Mouse (Mus musculus) lung, embryonic 14.5 days (tissue): ENCODE data around the gene Sgcd. TPM values are rescaled to one million over a fixed set of nuclear protein-coding genes. Genes with fewer than 3 reads are reported as not detected.
A peak's percentile ranks its signal among the peaks of the same experiment; 100 is the strongest.

Source experiments
- ATAC-seq: fragments of 200-750 bp; cut with Nextera tagmentation; 2 replicates; pipeline ENCODE4 v1.8.0; 2017; ENCODE audit warnings: mild to moderate bottlenecking, moderate TSS enrichment, moderate library complexity; ENCODE audit not compliant: insufficient read depth
- DNase-seq: peaks from one replicate; pipeline ENCODE4 v3.0.0-alpha.2; 2015
- H3K27ac ChIP-seq: fragments of 300-500 bp; sonication (generic); 2 replicates; pipeline ENCODE4 v1.5.1; 2014; ENCODE audit warnings: low read depth, mild to moderate bottlenecking, moderate library complexity
- H3K27me3 ChIP-seq: fragments of 300-500 bp; sonication (generic); 2 replicates; pipeline ENCODE4 v1.6.1; 2014; ENCODE audit warnings: low read length, control low read depth; ENCODE audit not compliant: insufficient read depth
- H3K36me3 ChIP-seq: fragments of 300-500 bp; sonication (generic); 2 replicates; pipeline ENCODE4 v1.6.1; 2014; ENCODE audit warnings: control low read depth; ENCODE audit not compliant: insufficient read depth
- H3K4me1 ChIP-seq: fragments of 300-500 bp; sonication (generic); 2 replicates; pipeline ENCODE4 v1.6.1; 2014; ENCODE audit warnings: antibody characterized with exemption, control low read depth; ENCODE audit not compliant: insufficient read depth
- H3K4me2 ChIP-seq: fragments of 300-500 bp; sonication (generic); 2 replicates; pipeline ENCODE4 v1.6.1; 2014; ENCODE audit warnings: mild to moderate bottlenecking
- H3K4me3 ChIP-seq: fragments of 300-500 bp; sonication (generic); 2 replicates; pipeline ENCODE4 v1.5.1; 2014; ENCODE audit warnings: low read depth, low read length
- H3K9ac ChIP-seq: fragments of 300-500 bp; sonication (generic); 2 replicates; pipeline ENCODE4 v1.6.1; 2014
- H3K9me3 ChIP-seq: fragments of 300-500 bp; sonication (generic); 2 replicates; pipeline ENCODE4 v1.6.1; 2016; ENCODE audit warnings: low read depth, low read length, control low read depth
- CTCF ChIP-seq: IDR thresholded peaks from 2 replicates; pipeline ENCODE4 v1.5.1; 2016; ENCODE audit warnings: antibody characterized with exemption, low read depth
- WGBS: fragments of 180-500 bp; shearing (Covaris S2); extraction: QIAGEN DNeasy Blood & Tissue Kit; methylation state at CpG from one replicate; pipeline ENCODE4 v1.1.7; 2014; 5-methylcytosine and 5-hydroxymethylcytosine counted together
- polyA plus RNA-seq: library from polyadenylated mRNA; unstranded; fragments of >200 nt; fragmentation: Nextera tagmentation; extraction: Ambion mirVana; gene quantifications from 2 replicates; pipeline ENCODE4 v1.2.1, GENCODE M21; 2014

The Sgcd gene
- 2.5 and 2.7 TPM in 2 replicates for polyA plus RNA-seq

- Histone ChIP-seq H3K9me3 (no peaks in the 10 kb centered on the region), H3K27ac (no peak within 1 kb of the TSS), H3K27me3 (peaks cover 30% of the 10 kb centered on the region), H3K4me1 (no peaks in the 10 kb centered on the region), H3K4me2 (peak within 1 kb of the TSS; percentile 91), H3K36me3 (no peaks in the 10 kb centered on the region), H3K4me3 (peak within 1 kb of the TSS; percentile 60), H3K9ac (peak within 1 kb of the TSS; percentile 52)
- WGBS: under 1% methylated on average over 62 of the region's 67 CpGs
- peak; percentile 88 for ATAC-seq
- peak; percentile 71 for DNase-seq
- TF ChIP-seq CTCF: peak; percentile 10; the same call in 1 of the 2 replicates
These were observed at the start of gene Sgcd for GRCm38 (mm10) chr11:47988697-47989533. Gene Sgcd, minus strand, starts transcription at chr11:47988969.

GRCm38 (mm10) chr11:48038051-48038450 is 49.3 kb upstream of the Sgcd start:
- TF ChIP-seq CTCF: no peak
- Histone ChIP-seq H3K4me2 (no peak overlapping the region), H3K4me1 (no peaks in the 10 kb centered on the region), H3K4me3 (no peak overlapping the region), H3K9me3 (no peaks in the 10 kb centered on the region), H3K27me3 (no peaks in the 10 kb centered on the region), H3K27ac (no peak overlapping the region), H3K36me3 (no peaks in the 10 kb centered on the region), H3K9ac (no peak overlapping the region)
- DNase-seq (no peak), ATAC-seq (no peak)
- WGBS: 72% methylated on average over 4 of the region's 4 CpGs

- Histone ChIP-seq H3K9me3 (no peaks in the 10 kb centered on the region), H3K27me3 (no peaks in the 10 kb centered on the region), H3K36me3 (no peaks in the 10 kb centered on the region), H3K9ac (no peak overlapping the region), H3K4me1 (no peaks in the 10 kb centered on the region), H3K4me3 (no peak overlapping the region), H3K27ac (no peak overlapping the region), H3K4me2 (no peak overlapping the region)
- no peak for TF ChIP-seq CTCF
- ATAC-seq (no peak), DNase-seq (peak; percentile 74)
- WGBS: 54% methylated on average over 3 of the region's 3 CpGs
These were observed 24.1 kb upstream of the Sgcd start for GRCm38 (mm10) chr11:48012836-48013235.

GRCm38 (mm10) chr11:47988333-47988696 is 454 bp downstream of the Sgcd start:
- no peak for TF ChIP-seq CTCF
- peak; percentile 69 for ATAC-seq
- H3K27ac ChIP-seq: no peak overlapping the region
- 1% methylated on average over 31 of the region's 31 CpGs for WGBS
- H3K4me3 ChIP-seq: peak overlapping the region; percentile 60
- H3K9ac ChIP-seq: peak overlapping the region; percentile 52
- peaks cover 30% of the 10 kb centered on the region for H3K27me3 ChIP-seq
- no peaks in the 10 kb centered on the region for H3K36me3 ChIP-seq
- DNase-seq: no peak
- no peaks in the 10 kb centered on the region for H3K9me3 ChIP-seq
- H3K4me1 ChIP-seq: no peaks in the 10 kb centered on the region
- peak overlapping the region; percentile 91 for H3K4me2 ChIP-seq

GRCm38 (mm10) chr11:47987893-47988267 is 889 bp downstream of the Sgcd start:
- DNase-seq: peak; percentile 2
- H3K27me3 ChIP-seq: peaks cover 30% of the 10 kb centered on the region
- 11% methylated on average over 12 of the region's 12 CpGs for WGBS

GRCm38 (mm10) chr11:47987251-47987892 is 1.4 kb downstream of the Sgcd start:
- Histone ChIP-seq H3K4me1 (no peaks in the 10 kb centered on the region), H3K27ac (no peak overlapping the region), H3K27me3 (peaks cover 30% of the 10 kb centered on the region), H3K36me3 (no peaks in the 10 kb centered on the region), H3K9ac (no peak overlapping the region), H3K4me3 (peak overlapping the region; percentile 60; the same call in 1 of the 2 replicates), H3K9me3 (no peaks in the 10 kb centered on the region), H3K4me2 (peak overlapping the region; percentile 91)
- ATAC-seq (no peak), DNase-seq (peak; percentile 22)
- whole genome bisulfite sequencing: 52% methylated on average over 8 of the region's 8 CpGs
- no peak for TF ChIP-seq CTCF

More at GRCm38 (mm10) chr11:47987893-47988267, 889 bp downstream of the Sgcd start:
- Histone ChIP-seq H3K4me3 (peak overlapping the region; percentile 60), H3K9ac (no peak overlapping the region), H3K4me1 (no peaks in the 10 kb centered on the region), H3K36me3 (no peaks in the 10 kb centered on the region), H3K4me2 (peak overlapping the region; percentile 91), H3K9me3 (no peaks in the 10 kb centered on the region), H3K27ac (no peak overlapping the region)
- no peak for ATAC-seq
- no peak for TF ChIP-seq CTCF

- no peak for ATAC-seq
These were observed 6.6 kb downstream of the Sgcd start for GRCm38 (mm10) chr11:47982152-47982551.

More at GRCm38 (mm10) chr11:47982152-47982551, 6.6 kb downstream of the Sgcd start:
- whole genome bisulfite sequencing: 60% methylated on average over 1 of the region's 1 CpGs
- DNase-seq: no peak
- no peaks in the 10 kb centered on the region for H3K9me3 ChIP-seq
- no peaks in the 10 kb centered on the region for H3K36me3 ChIP-seq
- no peaks in the 10 kb centered on the region for H3K4me1 ChIP-seq
- no peak for TF ChIP-seq CTCF
- peaks cover 4% of the 10 kb centered on the region for H3K27me3 ChIP-seq
- H3K27ac ChIP-seq: no peak overlapping the region
- no peak overlapping the region for H3K9ac ChIP-seq
- no peak overlapping the region for H3K4me3 ChIP-seq
- no peak overlapping the region for H3K4me2 ChIP-seq
